Mouse (Mus musculus): ENCODE measurements around the gene Olfr524.

Olfr524 gene

DNA sequence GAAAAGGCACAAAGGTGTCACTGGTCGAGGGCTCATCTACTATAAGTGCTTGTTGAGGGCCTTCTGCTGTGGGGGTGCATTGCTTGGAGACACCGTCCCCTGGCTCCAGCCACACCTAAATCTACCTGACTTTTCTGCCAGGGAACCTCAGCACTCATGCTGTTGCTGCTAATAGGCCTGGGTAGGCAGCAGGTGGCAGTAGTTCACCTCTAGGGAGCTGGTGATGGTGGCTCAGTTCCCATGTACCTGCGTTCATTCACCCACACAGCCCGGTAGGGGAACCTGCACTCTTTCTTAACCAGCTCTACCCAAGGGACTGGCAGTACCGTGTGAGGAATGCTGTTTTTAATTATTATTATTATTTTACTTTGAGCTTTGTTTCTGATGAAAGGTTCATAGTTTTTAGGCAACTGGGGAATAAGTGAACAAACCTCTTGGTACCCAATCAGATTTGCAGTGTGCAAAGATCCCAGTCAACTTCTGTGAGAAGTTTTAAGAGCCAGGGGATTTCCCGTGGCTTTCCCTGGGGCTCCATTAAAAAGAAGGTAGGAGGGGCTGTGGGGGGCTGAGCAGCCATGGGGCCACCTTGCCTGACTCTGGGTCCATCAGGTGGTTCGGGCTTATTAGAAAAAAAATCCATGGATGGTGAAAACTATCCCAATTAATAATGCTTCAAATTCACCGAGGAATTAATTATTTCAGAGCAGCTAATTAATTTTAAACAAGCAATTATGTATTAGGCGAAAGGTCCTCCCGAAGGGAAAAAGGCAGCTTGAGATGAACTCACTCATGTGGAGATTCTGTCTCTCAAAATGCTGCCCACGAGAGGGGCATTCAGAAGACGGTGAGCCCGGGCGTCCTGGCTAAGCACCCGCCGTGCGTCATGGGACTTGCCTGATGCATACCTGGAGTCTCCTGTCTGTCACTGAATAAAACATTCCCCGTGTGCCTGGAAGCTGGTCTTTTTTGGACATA is 18.8 kb downstream of the Olfr524 start:
- DNase-seq (ENCODE audit: inconsistent ontology term): no peak

DNA sequence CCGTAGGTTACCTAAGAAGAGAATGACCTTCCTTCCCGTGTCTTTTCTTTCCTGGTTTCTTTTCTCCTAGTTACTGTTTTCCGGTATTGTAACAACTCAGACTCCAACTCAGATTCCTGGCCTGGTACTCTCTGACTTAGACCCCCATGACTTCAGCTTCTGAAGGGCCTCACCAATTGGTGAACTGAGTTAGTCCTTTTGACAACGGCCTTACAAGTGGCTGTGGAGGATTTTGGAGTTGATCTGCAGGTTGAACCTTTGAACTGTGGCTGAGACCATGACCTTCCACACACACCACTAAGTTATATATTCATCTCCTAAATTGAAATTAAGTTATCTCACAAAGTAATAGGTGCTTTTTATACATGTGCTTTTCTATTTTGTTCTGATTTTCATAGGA is 21.6 kb downstream of the Olfr524 start:
- no peak for DNase-seq (ENCODE audit: inconsistent ontology term)

DNA sequence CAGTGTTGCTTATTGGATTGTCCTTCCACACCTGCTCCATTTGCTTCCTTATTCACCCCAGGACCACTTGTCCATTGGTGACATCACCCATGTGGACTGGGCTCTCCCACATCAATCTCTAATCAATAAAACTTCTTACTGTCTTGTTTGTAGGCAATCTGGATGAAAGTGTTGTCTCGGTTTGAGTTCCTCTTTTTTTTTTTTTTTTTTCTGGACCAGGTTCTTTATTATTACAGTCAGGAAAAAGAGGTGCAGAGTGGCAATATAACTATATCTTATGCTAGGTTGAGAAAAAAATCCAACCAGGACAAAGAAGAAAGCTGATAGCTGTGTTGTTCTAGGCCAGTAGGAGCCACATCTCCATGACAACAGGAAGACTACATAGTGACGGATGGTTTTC is 25.1 kb downstream of the Olfr524 start:
- no peak for DNase-seq (ENCODE audit: inconsistent ontology term)

DNA sequence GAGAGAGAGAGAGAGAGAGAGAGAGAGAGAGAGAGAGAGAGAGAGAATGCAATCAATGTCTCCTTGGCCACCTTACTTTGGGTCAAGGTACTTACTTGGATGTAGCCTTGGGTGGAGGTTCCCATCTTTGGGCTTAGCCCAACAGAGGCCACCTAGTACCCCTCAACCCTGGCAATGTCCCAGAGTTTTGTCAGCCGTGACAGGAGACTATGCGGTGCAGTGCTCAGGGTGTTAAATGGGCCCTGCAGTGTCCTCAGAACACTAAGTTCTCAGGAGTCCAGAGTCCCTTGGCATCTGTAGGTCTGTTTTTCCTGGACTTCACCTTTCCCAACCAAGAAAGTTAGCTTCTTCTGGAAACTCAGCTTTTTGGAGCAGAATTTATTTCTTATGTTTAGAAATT is 26.6 kb downstream of the Olfr524 start:
- DNase-seq (ENCODE audit: inconsistent ontology term): no peak

DNA sequence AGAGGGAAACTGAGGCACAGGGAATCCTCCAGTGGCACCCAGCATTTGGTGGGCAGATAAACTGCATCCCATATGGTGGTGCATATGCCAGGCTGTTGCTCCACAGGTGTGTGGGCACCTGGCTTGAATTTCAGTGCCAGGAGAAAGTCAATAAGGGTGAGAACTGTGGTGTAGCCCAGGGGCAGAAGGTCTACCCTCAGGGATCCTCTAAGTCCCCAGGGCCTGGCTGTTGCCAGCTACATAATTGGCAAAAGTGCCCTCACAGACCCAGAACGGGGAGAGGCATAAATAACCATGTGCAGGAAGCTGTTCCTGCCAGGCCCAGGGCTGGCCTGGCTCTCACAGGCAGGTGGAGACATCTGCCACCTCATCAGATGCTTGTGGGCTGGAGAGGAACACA is 32.8 kb downstream of the Olfr524 start, which contains the start of gene Olfr523:
TSS of gene Olfr523 (plus strand) at position 282 of the 400 bp plus-strand sequence.
- DNase-seq (ENCODE audit: inconsistent ontology term): no peak

DNA sequence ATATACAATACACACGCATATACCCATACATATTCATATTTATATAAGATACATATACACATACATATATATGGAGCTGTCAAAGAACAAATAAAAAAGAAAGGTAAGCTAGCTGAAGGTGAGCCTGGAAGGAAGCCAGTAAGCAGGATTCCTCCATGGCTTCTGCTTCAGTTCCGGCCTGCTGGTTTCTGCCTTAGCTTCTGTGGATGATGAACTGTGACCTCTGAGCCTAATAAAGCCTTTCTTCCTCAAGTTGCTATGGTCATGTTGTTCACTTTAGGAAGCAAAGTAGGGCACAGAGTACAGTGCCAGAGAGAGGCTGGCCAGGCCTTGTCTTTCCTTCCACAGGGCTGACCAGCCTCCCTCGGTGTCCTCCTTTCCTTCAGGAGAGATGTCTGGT is 34.9 kb downstream of the Olfr524 start:
- no peak for DNase-seq (ENCODE audit: inconsistent ontology term)

DNA sequence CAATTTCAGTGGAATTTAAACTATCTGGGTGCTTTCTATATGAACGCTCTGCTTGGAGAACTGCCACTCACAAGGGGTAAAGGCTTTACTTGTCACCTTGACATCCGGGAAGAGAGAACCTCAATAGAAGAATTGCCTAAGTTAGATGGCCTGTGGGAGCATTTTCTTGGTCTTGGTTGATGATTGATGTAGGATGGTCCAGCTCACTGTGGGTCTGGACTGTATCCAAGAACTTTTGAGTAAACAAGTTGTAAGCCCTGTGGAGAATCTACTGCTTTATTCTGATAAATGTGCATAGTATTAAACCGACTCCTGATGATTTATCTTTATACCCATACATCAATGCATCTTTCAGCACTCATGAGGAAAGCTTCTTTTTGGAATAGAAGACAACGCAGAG is 36.4 kb downstream of the Olfr524 start:
- no peak for DNase-seq (ENCODE audit: inconsistent ontology term)

DNA sequence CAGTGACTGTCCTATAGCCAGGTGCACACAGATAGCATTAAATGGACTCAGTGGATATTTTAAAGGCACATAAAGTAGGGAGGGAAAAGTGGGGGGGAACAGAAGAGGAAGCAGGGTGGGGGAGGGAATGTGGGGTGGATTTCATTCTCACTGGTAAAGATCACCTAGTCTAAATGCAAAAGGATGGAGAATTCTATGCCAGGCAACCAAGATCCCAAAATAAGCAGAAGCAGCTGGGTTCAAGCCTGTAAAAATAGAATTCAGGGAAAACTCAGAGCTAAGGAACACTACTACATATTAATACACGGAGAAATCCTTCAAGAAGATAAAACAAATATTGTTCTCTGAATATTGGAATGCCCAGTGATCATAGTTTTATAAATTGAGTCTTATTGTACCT is 37.8 kb downstream of the Olfr524 start:
- DNase-seq (ENCODE audit: inconsistent ontology term): no peak

DNA sequence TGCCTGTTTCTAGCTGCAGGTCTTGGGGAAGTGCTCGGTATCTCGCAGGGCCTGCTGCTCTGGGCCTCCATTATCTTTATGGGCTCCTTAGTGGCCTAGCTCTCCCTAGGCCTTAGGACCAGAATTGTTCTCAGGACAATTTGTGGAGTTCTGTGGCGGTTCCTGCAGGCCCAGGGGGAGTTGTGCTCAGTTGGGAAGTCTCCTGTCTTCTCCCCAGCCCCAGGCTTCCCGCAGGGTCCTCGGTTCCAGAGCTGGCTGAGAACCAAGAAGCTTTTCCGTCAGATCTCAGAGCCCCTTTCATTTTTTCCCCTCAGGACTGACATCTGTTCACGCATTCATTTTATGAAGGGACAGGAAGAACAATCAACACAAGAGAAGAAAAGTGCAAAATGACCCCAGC is 41.1 kb downstream of the Olfr524 start, which contains the start of gene Olfr522:
TSS of gene Olfr522 (minus strand) at position 101 of the 400 bp plus-strand sequence.
- no peak for DNase-seq (ENCODE audit: inconsistent ontology term)

DNA sequence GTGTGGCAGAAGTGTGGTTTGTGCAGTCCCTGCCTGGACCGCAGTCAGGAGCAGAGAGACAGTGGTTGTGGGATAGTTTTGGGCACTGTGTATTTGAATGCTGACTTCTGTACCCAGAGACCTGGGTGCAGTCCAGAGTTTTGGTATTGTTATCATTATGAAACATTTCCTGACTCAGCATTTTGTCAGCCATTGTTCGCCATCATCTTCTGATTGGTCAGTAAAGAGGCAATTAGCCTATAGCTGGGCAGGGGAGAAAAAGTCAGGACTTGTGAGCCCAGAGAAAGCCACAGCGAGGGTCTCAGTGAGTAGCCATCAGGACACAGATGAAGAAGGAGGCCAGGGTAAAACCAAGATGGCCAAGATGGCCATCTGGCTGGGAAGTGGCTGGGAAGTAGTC is 45.4 kb downstream of the Olfr524 start:
- DNase-seq (ENCODE audit: inconsistent ontology term): no peak

DNA sequence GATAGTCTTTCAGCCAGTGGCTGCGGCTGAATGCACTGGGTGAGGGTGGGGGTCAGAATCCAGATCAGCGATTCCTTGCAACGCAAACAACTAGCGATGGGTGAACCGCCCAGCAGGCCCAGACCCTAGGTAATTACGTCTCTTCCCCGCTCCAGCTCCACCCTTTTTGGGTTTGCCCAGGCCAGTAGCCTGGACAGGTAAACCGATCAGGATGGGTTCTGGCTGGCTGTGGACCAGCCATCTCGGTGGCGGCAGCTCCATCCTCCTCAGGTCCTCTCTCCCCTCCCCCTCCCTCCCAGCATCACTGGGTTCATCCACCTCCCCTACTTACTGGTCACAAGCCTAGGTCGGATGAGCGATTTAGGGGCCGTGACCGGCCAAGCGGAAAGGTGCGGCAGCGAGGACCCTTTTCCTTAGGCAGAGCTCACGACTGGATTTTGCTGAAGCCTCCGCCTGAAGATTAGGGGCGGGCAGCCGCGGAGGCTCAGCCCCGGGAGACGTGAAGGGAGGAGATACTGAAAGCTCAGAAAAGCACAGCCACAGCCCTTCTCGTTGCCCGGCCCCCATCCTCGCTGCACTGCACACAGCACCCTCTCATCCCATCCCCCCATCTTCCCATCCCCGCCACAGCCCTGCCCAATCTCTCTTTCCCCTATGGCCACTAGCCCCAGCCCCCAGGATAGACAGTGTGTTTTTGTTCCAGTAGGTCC is 51.4 kb downstream of the Olfr524 start, which contains the start of gene Sprn:
TSS of gene Sprn (minus strand) at position 660 of the 710 bp plus-strand sequence.
- DNase-seq (ENCODE audit: inconsistent ontology term): no peak

DNA sequence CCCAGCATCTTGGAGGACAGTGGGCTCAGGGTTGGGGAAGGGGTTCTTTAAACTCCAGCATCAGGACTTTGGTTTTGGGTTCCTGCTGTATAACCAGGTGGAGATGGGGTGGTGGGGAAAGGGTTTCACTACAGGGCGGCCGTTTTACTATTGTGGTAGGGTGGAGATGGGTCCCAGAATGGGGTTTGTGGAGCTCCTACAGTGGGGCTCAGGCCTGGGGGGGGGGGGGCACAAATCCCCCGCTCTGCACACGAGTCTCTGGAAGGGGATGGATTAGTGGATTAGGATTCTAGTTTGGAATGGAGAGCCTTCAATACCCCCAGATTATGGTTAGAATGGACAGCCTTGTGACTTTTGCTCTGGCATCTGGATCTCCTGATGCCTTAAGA is 51.9 kb downstream of the Olfr524 start:
- no peak for DNase-seq (ENCODE audit: inconsistent ontology term)

DNA sequence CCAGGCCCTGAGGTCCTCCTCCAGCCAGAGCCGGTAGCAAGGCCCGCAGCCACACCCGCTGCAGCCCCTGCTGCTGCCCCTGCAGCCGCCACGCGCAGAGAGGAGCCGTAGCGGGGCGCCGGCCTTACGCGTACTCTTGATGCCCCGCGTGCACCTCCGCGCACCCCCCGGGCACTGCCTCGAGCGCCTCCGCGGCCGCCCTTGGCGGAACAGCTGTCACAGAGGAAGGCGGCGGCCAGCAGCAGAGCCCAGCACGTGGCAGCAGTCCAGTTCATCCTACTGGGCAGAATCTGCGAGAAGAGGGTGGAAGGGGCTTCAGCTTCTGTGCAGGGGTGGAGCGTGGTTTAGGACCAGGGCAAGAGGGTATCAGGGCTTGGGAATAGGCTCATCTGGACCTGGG is 52.4 kb downstream of the Olfr524 start:
- DNase-seq (ENCODE audit: inconsistent ontology term): no peak

All from Muller cell, postnatal 12 days (primary cell).